Mouse (Mus musculus): ENCODE results near the gene Morf4l1. TPM values are rescaled to one million over a fixed set of nuclear protein-coding genes. Genes with fewer than 3 reads are reported as not detected.
"Not testable (repeated sequence)": the region's sequence is repeated elsewhere in the genome, so short reads cannot be mapped to it uniquely, and the experiment has no call there.

Morf4l1 gene
- polyA plus RNA-seq, 1 experiment from 2014 or later = 603 TPM

DNA sequence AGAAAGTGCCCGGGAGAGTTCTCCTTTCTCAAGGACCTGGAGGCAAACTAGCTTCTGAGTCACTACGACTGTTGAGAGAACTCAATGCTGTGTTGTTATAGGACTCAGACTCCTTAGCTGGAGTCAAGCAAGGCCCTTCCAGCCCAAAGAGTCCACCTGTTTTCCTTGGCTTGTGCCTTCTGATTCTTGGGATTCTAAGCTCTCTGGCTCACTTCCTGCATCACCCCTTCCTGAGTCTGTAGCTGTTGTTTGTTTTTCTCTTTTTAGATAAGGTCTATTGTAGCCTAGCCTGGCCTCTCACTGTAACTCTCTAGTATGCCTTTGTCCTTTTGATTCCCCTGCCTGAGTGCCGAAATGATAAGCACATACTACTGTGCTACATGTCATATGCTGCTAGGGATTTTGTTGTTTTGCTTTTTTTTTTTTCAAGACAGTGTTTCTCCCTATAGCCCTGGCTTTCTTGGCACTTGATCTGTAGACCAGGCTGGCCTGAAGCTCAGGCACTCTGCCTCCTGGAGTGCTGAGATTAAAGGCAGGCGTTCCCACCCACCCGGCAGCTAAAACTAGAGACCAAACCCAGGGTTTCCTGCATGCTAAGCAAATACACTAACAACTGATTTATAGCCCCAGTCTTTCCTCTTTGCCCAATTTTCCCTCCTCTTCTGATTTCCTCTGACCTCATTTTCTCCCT lies 66.5 kb downstream of the Morf4l1 start:
- no peaks in the 10 kb centered on the region for H3K36me3 ChIP-seq
- peaks cover 13% of the 10 kb centered on the region; the same call in 1 of the 2 replicates for H3K9me3 ChIP-seq (replicated peaks)
- no peak overlapping the region for H3K4me3 ChIP-seq
- no peaks in the 10 kb centered on the region for H3K27me3 ChIP-seq (ENCODE audit: low read depth, poor library complexity, severe bottlenecking)
- no peak for DNase-seq (ENCODE audit: low spot score)
- no peaks in the 10 kb centered on the region for H3K4me1 ChIP-seq
- H3K27ac ChIP-seq (replicated peaks) = no peak overlapping the region
- WGBS = 82% methylated on average over 5 of the region's 5 CpGs

DNA sequence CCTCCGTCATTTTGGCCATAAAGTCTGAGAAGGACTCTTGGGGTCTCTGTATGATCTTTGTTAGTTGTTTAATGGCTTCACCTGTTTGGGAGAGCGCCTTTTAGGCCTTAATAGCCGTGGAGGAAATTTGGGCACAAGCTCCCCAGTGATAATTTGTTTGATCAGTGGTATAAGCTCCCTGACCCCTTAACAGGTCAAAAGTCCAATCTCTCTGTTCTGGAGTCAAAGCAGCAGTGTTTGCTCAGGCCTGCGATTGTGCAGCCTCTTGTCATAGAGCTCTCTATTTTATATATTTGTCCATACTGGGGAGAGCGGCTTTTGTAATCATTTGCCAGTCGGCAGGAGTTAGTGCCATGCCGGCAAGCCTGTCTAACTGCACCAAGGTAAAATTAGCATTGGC lies 69.4 kb downstream of the Morf4l1 start:
- Histone ChIP-seq H3K9me3 (replicated peaks) (peaks cover 13% of the 10 kb centered on the region; the same call in 1 of the 2 replicates), H3K27ac (replicated peaks) (no peak overlapping the region), H3K4me3 (no peak overlapping the region), H3K4me1 (no peaks in the 10 kb centered on the region), H3K36me3 (no peaks in the 10 kb centered on the region), H3K27me3 (ENCODE audit: low read depth, poor library complexity, severe bottlenecking) (no peaks in the 10 kb centered on the region)
- no peak for DNase-seq (ENCODE audit: low spot score)
- WGBS = 90% methylated on average over 7 of the region's 7 CpGs

DNA sequence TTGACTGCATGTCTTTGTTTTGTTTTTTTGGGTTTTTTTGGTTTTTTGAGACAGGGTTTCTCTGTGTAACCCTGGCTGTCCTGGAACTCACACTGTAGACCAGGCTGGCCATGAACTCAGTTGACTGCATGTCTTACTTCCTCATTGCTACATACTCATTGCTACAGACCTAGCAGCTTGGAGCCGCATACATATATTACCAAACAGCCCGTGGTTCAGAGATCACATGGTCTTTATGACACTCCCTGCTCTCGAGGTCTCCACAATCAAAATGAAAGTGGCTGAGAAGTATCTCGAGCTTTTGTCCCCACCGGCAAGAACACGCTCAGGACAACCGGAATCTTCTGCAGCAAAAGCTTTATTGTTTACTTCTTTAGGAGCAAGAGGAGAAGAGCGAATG lies 71.7 kb downstream of the Morf4l1 start:
- not testable (repeated sequence) for H3K27me3 ChIP-seq (ENCODE audit: low read depth, poor library complexity, severe bottlenecking); H3K4me1 ChIP-seq; DNase-seq (ENCODE audit: low spot score); H3K27ac ChIP-seq (replicated peaks); H3K36me3 ChIP-seq; H3K4me3 ChIP-seq
- WGBS = 93% methylated on average over 8 of the region's 8 CpGs
- peaks cover 13% of the 10 kb centered on the region; the same call in 1 of the 2 replicates for H3K9me3 ChIP-seq (replicated peaks)

Other genes with a start within 250 kb of the Morf4l1 start
- gene Rasgrf1, start 204.9 kb downstream of the Morf4l1 start, polyA plus RNA-seq (2016; fragmentation: Nextera tagmentation; extraction: Ambion mirVana) = 0.02 and 0.06 TPM in 2 replicates
- 7.0 and 8.0 TPM in 2 replicates for gene Ctsh, start 60.6 kb downstream of the Morf4l1 start, polyA plus RNA-seq (2016; fragmentation: Nextera tagmentation; extraction: Ambion mirVana)
- 16.7 and 21.0 TPM in 2 replicates for gene Adamts7, start 48.3 kb upstream of the Morf4l1 start, polyA plus RNA-seq (2016; fragmentation: Nextera tagmentation; extraction: Ambion mirVana)
- gene Tbc1d2b, start 156.0 kb upstream of the Morf4l1 start, polyA plus RNA-seq (2016; fragmentation: Nextera tagmentation; extraction: Ambion mirVana) = 7.9 and 8.9 TPM in 2 replicates

Measured in midbrain, embryonic 10.5 days (tissue).